Mouse (Mus musculus) lung, embryonic 16.5 days (tissue): ENCODE measurements around the gene Lrch2. TPM values are rescaled to one million over a fixed set of nuclear protein-coding genes. Genes with fewer than 3 reads are reported as not detected.
"Not testable (repeated sequence)": the region's sequence is repeated elsewhere in the genome, so short reads cannot be mapped to it uniquely, and the experiment has no call there.

ENCODE experiments used
- ATAC-seq: fragments of 200-750 bp; cut with Nextera tagmentation; 2 replicates; pipeline ENCODE4 v1.8.0; 2017; ENCODE audit warnings: low read depth, mild to moderate bottlenecking, moderate library complexity
- H3K27ac ChIP-seq: fragments of 300-500 bp; sonication (generic); 2 replicates; pipeline ENCODE4 v1.5.1; 2014; ENCODE audit warnings: mild to moderate bottlenecking, control low read depth, low read length
- H3K27me3 ChIP-seq: fragments of 300-500 bp; sonication (generic); 2 replicates; pipeline ENCODE4 v1.6.1; 2014; ENCODE audit warnings: low read depth, low read length, mixed read lengths; ENCODE audit not compliant: control insufficient read depth, insufficient read depth
- H3K36me3 ChIP-seq: fragments of 300-500 bp; sonication (generic); 2 replicates; pipeline ENCODE4 v1.6.1; 2014; ENCODE audit warnings: low read length; ENCODE audit not compliant: control insufficient read depth, insufficient read depth
- H3K4me1 ChIP-seq: fragments of 300-500 bp; sonication (generic); replicated peaks from 2 replicates; pipeline ENCODE4 v1.6.1; 2014; ENCODE audit warnings: low read length, mixed read lengths; ENCODE audit not compliant: control insufficient read depth, insufficient read depth
- H3K4me2 ChIP-seq: fragments of 300-500 bp; sonication (generic); 2 replicates; pipeline ENCODE4 v1.6.1; 2014; ENCODE audit warnings: low read depth, low read length, control low read depth
- H3K4me3 ChIP-seq: fragments of 300-500 bp; sonication (generic); 2 replicates; pipeline ENCODE4 v1.5.1; 2014; ENCODE audit warnings: mild to moderate bottlenecking, low read length, control low read depth
- H3K9ac ChIP-seq: fragments of 300-500 bp; sonication (generic); 2 replicates; pipeline ENCODE4 v1.6.1; 2014; ENCODE audit warnings: low read length, control low read depth
- H3K9me3 ChIP-seq: fragments of 300-500 bp; sonication (generic); 2 replicates; pipeline ENCODE4 v1.6.1; 2016; ENCODE audit warnings: low read length; ENCODE audit not compliant: control insufficient read depth
- WGBS: fragments of 180-500 bp; shearing (Covaris S2); extraction: QIAGEN DNeasy Blood & Tissue Kit; methylation state at CpG from one replicate; pipeline ENCODE4 v1.1.7; 2014; 5-methylcytosine and 5-hydroxymethylcytosine counted together
- polyA plus RNA-seq: library from polyadenylated mRNA; unstranded; fragments of >200 nt; fragmentation: Nextera tagmentation; extraction: Ambion mirVana; gene quantifications from 2 replicates; pipeline ENCODE4 v1.2.1, GENCODE M21; 2015

Gene Lrch2
- polyA plus RNA-seq = 2.6 and 3.2 TPM in 2 replicates

DNA sequence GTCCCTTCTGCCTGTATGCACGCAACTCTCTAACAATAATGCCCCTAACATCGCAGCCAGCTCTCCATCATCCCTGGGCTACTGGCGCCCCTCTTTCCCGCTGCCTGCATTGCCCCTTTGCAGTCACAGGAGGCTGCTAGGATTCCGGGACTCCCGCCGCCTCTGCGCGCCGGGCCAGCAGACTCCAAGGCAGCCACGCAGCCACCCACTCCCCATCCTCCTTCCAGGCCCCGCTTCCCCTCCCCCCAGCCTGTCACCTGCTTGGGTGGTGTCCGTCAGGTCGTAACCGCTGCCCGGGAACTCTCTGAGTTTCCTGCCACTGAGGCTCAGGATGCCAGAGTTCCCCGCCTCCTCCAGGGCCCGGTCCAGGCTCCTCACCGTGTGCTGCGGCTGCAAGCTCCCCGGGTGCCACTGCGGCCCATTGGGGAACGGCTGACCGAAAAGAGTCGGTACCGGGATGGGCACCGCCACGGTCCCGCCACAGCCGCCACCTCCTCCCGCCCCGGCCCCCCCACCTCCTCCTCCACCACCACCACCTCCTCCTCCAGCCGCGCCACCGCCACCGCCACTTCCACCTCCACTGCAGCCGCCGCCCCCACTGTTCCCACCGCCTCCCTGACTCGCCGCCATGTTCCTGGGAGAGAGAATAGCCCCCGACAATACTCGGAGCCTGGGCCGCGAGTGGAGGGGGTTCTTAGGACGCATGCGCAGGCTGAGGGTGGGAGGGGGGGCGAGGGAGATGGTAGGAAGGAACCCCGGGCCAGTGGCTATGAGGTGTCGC lies at the start of gene Lrch2:
TSS of gene Lrch2 (minus strand) at position 661 of the 781 bp plus-strand sequence.
- Histone ChIP-seq H3K27me3 (no peaks in the 10 kb centered on the region), H3K36me3 (no peaks in the 10 kb centered on the region), H3K27ac (peak within 1 kb of the TSS; percentile 22; the same call in 1 of the 2 replicates), H3K9me3 (no peaks in the 10 kb centered on the region), H3K4me1 (no peaks in the 10 kb centered on the region), H3K4me2 (peak within 1 kb of the TSS; percentile 52), H3K4me3 (peak within 1 kb of the TSS; percentile 62), H3K9ac (peak within 1 kb of the TSS; percentile 63)
- ATAC-seq = peak; percentile 94
- WGBS = 13% methylated on average over 31 of the region's 50 CpGs

DNA sequence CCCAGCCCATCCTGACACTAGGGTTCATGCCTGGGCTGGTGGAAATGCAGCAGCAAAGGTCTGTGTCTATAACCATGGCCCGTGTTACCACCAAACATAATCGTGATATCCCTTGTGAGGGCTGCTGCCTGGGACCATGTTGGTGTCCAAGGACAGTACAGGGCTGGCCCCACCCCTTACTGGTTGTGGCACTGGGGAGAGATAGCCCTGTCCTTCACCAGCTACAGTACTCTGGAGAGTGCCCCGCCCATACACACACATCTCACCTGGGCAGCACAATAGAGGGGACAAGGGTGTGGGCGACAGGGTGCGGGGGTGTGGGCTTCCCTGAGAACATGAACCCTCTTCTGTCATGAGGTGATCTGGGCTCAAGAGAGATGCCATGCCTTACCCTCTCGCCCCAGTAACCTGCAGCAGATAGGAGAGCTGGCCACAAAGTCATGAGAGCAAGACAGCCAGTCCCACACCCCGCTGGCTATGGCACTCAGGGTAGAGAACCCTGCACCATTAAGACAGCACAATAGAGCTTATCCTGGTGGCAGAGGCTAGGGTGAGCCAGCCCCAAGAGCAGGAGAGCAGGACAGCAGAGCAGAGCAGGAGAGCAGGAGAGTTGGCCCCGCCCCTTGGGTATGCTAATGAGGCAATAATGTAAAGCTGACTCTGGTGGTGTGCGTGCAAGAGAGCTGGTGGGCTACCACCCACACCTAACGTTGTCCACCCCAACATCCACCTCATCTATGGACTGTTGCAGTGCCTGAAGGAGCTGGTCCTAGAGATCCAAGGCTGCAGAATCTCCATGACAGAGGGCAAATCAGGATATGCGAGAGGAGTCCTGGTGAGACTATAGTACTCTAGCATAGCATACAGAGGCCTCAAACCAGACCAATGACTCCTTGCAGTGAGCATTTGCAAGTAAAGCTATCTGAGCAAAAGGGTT lies 12.7 kb downstream of the Lrch2 start:
- Histone ChIP-seq H3K9ac (no peak overlapping the region), H3K4me3 (no peak overlapping the region), H3K27ac (no peak overlapping the region), H3K27me3 (no peaks in the 10 kb centered on the region), H3K4me1 (no peaks in the 10 kb centered on the region), H3K9me3 (no peaks in the 10 kb centered on the region), H3K36me3 (no peaks in the 10 kb centered on the region), H3K4me2 (no peak overlapping the region)
- no peak for ATAC-seq
- 68% methylated on average over 11 of the region's 11 CpGs for WGBS

- no peak overlapping the region for H3K9ac ChIP-seq
- H3K4me3 ChIP-seq = no peak overlapping the region
- H3K9me3 ChIP-seq = no peaks in the 10 kb centered on the region
- no peak overlapping the region for H3K4me2 ChIP-seq
- H3K4me1 ChIP-seq = no peaks in the 10 kb centered on the region
- H3K36me3 ChIP-seq = no peaks in the 10 kb centered on the region
- no peak for ATAC-seq
- no peaks in the 10 kb centered on the region for H3K27me3 ChIP-seq
- no peak overlapping the region for H3K27ac ChIP-seq
Observed at GRCm38 (mm10) chrX:147538377-147538776, 15.5 kb downstream of the Lrch2 start.

- H3K4me1 ChIP-seq, H3K9me3 ChIP-seq, H3K27ac ChIP-seq, H3K9ac ChIP-seq, H3K4me3 ChIP-seq, H3K36me3 ChIP-seq, H3K27me3 ChIP-seq, ATAC-seq, H3K4me2 ChIP-seq: not testable (repeated sequence)
- WGBS = 74% methylated on average over 3 of the region's 3 CpGs
Observed at GRCm38 (mm10) chrX:147537117-147537516, 16.8 kb downstream of the Lrch2 start.

GRCm38 (mm10) chrX:147535616-147536015 lies 18.3 kb downstream of the Lrch2 start:
- no peaks in the 10 kb centered on the region for H3K9me3 ChIP-seq
- H3K27me3 ChIP-seq = no peaks in the 10 kb centered on the region
- ATAC-seq = no peak
- 75% methylated on average over 2 of the region's 2 CpGs for WGBS
- H3K36me3 ChIP-seq = no peaks in the 10 kb centered on the region
- no peak overlapping the region for H3K27ac ChIP-seq
- no peaks in the 10 kb centered on the region for H3K4me1 ChIP-seq
- H3K4me3 ChIP-seq = no peak overlapping the region
- no peak overlapping the region for H3K9ac ChIP-seq
- H3K4me2 ChIP-seq = no peak overlapping the region

- no peak overlapping the region for H3K4me3 ChIP-seq
- no peak overlapping the region for H3K9ac ChIP-seq
- no peaks in the 10 kb centered on the region for H3K27me3 ChIP-seq
- no peak overlapping the region for H3K4me2 ChIP-seq
- ATAC-seq = no peak
- no peaks in the 10 kb centered on the region for H3K36me3 ChIP-seq
- no peaks in the 10 kb centered on the region for H3K9me3 ChIP-seq
- WGBS = 51% methylated on average over 4 of the region's 4 CpGs
- no peak overlapping the region for H3K27ac ChIP-seq
- H3K4me1 ChIP-seq = no peaks in the 10 kb centered on the region
Observed at GRCm38 (mm10) chrX:147531675-147532074, 22.2 kb downstream of the Lrch2 start.

DNA sequence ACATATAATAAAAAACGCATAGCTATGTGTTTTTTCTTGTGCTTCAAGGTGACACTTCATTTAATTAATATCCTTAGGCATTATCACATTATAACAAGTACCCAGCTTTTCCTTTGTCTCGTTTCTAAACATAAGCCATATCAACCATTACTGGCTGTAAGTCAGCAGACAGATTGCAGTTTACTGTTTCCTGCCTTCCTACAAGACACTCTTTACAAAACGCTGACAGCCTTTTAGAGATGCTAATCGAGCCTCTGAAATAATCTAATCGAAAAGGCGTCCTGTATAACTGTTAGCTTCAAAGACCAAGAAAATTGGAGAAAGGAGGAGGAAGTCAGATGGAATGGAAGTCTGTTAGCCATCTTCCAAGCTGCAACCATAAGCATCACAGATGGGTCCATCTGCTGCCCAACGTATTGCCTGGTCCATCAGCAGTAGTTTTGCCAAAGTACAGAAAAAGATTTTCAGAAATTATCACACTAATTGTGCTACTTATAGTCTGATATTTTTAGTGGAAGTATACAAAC lies 26.2 kb downstream of the Lrch2 start:
- ATAC-seq = no peak
- no peaks in the 10 kb centered on the region for H3K9me3 ChIP-seq

DNA sequence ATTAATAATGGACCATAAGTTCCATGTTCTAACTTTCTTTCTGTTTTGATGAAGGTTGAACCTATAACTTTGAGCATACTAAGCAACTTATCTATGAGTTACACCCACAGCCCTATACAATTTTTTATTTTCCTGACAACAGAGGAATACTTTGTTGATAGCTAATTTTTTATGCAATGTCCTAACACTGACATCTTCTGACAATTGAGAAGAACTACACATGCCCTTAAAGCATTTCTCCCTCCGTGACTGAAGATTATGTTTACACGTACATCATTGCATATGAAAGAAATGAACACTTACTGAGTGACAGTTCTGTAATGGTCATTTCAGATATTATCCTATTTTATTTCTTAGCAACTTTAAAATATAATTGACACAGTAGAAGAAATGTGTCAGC lies 64.3 kb downstream of the Lrch2 start:
- 57% methylated on average over 2 of the region's 2 CpGs for WGBS
- ATAC-seq = no peak
- H3K4me1 ChIP-seq = no peaks in the 10 kb centered on the region

More for the DNA sequence above, 26.2 kb downstream of the Lrch2 start:
- H3K9ac ChIP-seq = no peak overlapping the region
- H3K27ac ChIP-seq = no peak overlapping the region
- H3K4me1 ChIP-seq = no peaks in the 10 kb centered on the region
- no peak overlapping the region for H3K4me3 ChIP-seq
- 58% methylated on average over 7 of the region's 7 CpGs for WGBS
- no peaks in the 10 kb centered on the region for H3K36me3 ChIP-seq
- H3K4me2 ChIP-seq = no peak overlapping the region
- H3K27me3 ChIP-seq = no peaks in the 10 kb centered on the region

DNA sequence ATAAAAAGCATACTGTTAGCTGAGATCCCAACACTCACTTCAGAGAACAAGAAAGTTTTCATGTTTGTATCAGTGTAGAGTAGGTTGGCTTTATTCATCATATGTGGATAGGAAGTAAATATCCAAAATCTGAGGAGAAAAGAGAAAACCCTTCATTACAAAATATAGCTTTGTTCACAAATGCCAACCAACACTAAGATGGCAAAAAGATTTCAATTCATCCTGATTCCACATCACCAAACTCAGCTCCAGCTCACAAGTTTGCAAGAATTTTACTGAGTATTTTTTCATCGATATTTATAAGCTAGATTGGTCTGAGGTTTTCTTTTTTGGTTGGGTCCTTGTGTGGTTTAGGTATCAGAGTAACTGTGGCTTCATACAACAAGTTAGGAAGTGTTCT lies 100.3 kb downstream of the Lrch2 start, which contains the start of gene Vmn1r239-ps:
TSS of gene Vmn1r239-ps (minus strand) at position 101 of the 400 bp plus-strand sequence.
- H3K9ac ChIP-seq, H3K4me2 ChIP-seq, H3K4me1 ChIP-seq, H3K27ac ChIP-seq, H3K9me3 ChIP-seq, ATAC-seq, H3K27me3 ChIP-seq, H3K36me3 ChIP-seq, H3K4me3 ChIP-seq: not testable (repeated sequence)
- WGBS = 79% methylated on average over 1 of the region's 1 CpGs

More for the DNA sequence above, 64.3 kb downstream of the Lrch2 start:
- Histone ChIP-seq H3K4me2 (no peak overlapping the region), H3K9me3 (no peaks in the 10 kb centered on the region), H3K4me3 (no peak overlapping the region), H3K27me3 (no peaks in the 10 kb centered on the region), H3K27ac (no peak overlapping the region), H3K9ac (no peak overlapping the region), H3K36me3 (no peaks in the 10 kb centered on the region)
